Mouse (Mus musculus) hindbrain, embryonic 10.5 days (tissue): Measurements from ENCODE around the gene Heyl. TPM values are rescaled to one million over a fixed set of nuclear protein-coding genes. Genes with fewer than 3 reads are reported as not detected.

Source experiments
- DNase-seq: peaks from one replicate; pipeline ENCODE4 v3.0.0-alpha.2; 2017; ENCODE audit warnings: low spot score
- H3K27ac ChIP-seq: fragments of 300-500 bp; sonication (generic); 2 replicates; pipeline ENCODE4 v1.5.1; 2016; ENCODE audit warnings: mild to moderate bottlenecking, moderate library complexity
- H3K27me3 ChIP-seq: fragments of 300-500 bp; sonication (generic); 2 replicates; pipeline ENCODE4 v1.6.1; 2016; ENCODE audit warnings: mild to moderate bottlenecking; ENCODE audit not compliant: poor library complexity, insufficient read depth, severe bottlenecking
- H3K36me3 ChIP-seq: fragments of 300-500 bp; sonication (generic); 2 replicates; pipeline ENCODE4 v1.6.1; 2016; ENCODE audit warnings: mild to moderate bottlenecking, moderate library complexity
- H3K4me1 ChIP-seq: fragments of 300-500 bp; sonication (generic); replicated peaks from 2 replicates; pipeline ENCODE4 v1.6.1; 2016; ENCODE audit warnings: mild to moderate bottlenecking
- H3K4me3 ChIP-seq: fragments of 300-500 bp; sonication (generic); 2 replicates; pipeline ENCODE4 v1.5.1; 2016; ENCODE audit warnings: mild to moderate bottlenecking, moderate library complexity
- H3K9me3 ChIP-seq: fragments of 300-500 bp; sonication (generic); 2 replicates; pipeline ENCODE4 v1.6.1; 2016; ENCODE audit warnings: mild to moderate bottlenecking, moderate library complexity
- WGBS: fragments of 180-500 bp; shearing (Covaris S2); methylation state at CpG from one replicate; pipeline ENCODE4 v1.1.7; 2016; 5-methylcytosine and 5-hydroxymethylcytosine counted together
- polyA plus RNA-seq: library from polyadenylated mRNA; unstranded; fragments of >200 nt; fragmentation: Nextera tagmentation; extraction: Ambion mirVana; gene quantifications from 2 replicates; pipeline ENCODE4 v1.2.1, GENCODE M21; 2016

Heyl gene
- polyA plus RNA-seq, 1 experiment from 2014 or later: 11.5 TPM

DNA sequence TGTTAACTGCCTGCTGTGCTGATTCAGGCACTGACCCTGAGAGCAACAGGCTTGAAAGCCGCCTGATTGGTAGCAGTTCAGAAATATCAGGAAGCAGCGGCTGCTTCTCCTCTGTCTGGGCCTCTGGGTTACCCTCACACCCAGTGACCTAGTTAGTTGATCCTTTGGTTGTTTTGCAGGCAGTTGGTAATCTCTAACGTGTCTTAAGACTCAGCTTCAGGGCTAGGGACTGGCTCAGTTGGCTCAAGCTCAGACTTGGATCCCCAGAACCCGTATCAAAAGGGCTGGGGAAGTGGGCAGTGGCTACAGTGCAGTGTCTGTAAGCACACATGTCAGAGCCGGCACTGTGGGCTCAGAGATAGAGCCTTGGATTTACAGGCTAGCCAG, 62.8 kb downstream of the Heyl start:
- H3K27ac ChIP-seq: no peak overlapping the region
- no peaks in the 10 kb centered on the region for H3K27me3 ChIP-seq
- H3K9me3 ChIP-seq: no peaks in the 10 kb centered on the region
- 92% methylated on average over 5 of the region's 5 CpGs for WGBS
- DNase-seq: no peak
- peaks cover 100% of the 10 kb centered on the region for H3K36me3 ChIP-seq
- H3K4me1 ChIP-seq: no peaks in the 10 kb centered on the region
- H3K4me3 ChIP-seq: no peak overlapping the region

DNA sequence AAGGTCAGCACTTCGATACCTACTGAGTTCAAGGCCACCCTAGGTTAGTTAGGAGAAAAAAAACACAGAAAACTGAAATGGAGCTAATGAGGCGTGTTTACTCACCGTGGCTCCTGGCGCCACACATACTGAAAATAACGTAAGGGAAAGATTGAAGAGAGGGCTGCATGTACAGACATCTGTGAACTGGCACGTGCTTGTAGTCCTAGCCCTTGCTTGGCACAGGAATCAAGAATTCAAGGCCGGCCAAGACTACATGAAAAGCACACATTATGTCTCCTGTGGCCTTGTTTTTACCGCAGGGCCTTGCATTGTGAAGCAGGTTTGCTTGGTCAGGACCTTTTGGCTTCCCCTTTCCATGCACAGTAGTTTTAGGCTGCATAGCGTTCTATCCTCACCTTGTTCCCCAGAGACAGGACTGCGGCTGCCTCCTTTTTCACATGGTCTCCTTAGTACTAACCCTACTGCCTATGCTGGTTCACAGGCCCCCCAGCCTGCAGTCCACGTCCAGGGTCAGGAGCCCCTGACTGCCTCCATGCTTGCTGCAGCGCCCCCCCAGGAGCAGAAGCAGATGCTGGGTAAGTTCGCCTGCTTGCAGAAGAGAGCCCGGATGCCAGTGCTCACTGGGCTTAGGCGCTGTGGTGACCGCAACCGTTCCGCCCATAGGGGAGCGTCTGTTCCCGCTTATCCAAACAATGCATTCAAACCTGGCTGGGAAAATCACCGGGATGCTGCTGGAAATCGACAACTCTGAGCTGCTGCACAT, 64.0 kb downstream of the Heyl start:
- peaks cover 100% of the 10 kb centered on the region for H3K36me3 ChIP-seq
- no peaks in the 10 kb centered on the region for H3K9me3 ChIP-seq
- no peaks in the 10 kb centered on the region for H3K4me1 ChIP-seq
- no peaks in the 10 kb centered on the region for H3K27me3 ChIP-seq
- H3K4me3 ChIP-seq: no peak overlapping the region
- DNase-seq: no peak
- WGBS: 94% methylated on average over 22 of the region's 22 CpGs
- no peak overlapping the region for H3K27ac ChIP-seq

DNA sequence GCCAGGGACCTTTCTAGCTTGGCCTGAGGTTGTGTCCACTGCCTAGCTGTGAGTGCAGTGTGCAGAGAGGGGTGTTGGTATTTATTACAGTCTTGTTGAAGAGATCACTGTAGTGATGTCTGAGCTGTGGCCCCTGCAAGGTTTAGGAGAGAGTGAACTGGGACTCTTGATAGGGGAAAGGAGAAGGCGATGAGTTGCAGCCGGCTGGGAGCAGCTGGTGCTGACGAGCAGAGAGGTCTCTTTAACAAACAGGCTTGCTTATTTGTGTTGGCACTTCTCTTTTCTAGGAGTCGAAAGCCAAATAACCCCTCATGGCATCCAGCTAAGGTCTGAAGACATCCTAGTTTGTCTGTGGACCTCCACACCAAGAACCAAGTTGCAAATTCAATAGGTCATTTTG, 64.9 kb downstream of the Heyl start:
- Histone ChIP-seq H3K4me3 (no peak overlapping the region), H3K27me3 (no peaks in the 10 kb centered on the region), H3K9me3 (no peaks in the 10 kb centered on the region), H3K27ac (no peak overlapping the region), H3K4me1 (no peaks in the 10 kb centered on the region), H3K36me3 (peaks cover 100% of the 10 kb centered on the region)
- DNase-seq: no peak
- 88% methylated on average over 4 of the region's 4 CpGs for WGBS

DNA sequence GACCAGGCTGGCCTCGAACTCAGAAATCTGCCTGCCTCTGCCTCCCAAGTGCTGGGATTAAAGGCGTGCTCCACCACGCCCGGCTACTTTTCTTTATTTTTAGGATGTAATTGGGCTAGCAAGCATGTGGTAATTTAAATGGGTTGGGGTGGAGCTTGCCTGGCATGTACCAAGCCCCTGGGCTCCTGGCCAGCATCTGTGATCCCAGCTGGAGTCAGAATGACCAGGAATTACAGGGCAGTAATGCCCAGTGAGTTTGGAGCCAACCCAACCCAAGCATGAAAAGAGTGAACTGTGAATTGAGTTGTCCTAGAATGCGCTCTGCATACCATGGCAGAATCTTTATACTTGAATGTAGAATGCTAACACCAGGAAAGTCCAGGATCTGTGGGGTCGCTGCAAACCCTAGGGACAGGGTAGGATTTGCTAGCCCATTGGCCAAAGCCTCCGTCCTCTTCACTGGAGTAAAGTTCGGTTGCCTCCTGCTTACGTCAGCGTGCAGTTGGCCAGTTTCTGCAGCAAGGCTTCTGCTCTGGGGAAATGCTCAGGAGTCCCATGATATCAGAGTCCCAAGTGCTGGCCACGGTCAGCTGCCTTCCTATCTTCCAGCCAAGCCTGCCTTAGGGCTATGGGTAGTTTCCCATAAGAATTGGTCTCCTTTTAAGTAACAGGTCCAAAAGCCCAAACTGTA, 65.8 kb downstream of the Heyl start:
- DNase-seq: no peak
- Histone ChIP-seq H3K27me3 (no peaks in the 10 kb centered on the region), H3K27ac (no peak overlapping the region), H3K4me3 (no peak overlapping the region), H3K9me3 (no peaks in the 10 kb centered on the region), H3K4me1 (no peaks in the 10 kb centered on the region), H3K36me3 (peaks cover 100% of the 10 kb centered on the region)
- 96% methylated on average over 11 of the region's 11 CpGs for WGBS

Other genes starting within 250 kb of the Heyl start
- 74.1 and 82.3 TPM in 2 replicates for gene Mycl, start 237.9 kb upstream of the Heyl start, polyA plus RNA-seq
- gene Trit1, start 217.0 kb upstream of the Heyl start, polyA plus RNA-seq: 22.7 and 25.0 TPM in 2 replicates
- 0.25 and 0.60 TPM in 2 replicates for gene Bmp8b, start 128.4 kb upstream of the Heyl start, polyA plus RNA-seq
- not detected in 2 replicates for gene Oxct2b, start 117.3 kb upstream of the Heyl start, polyA plus RNA-seq
- gene Ppie, start 93.6 kb upstream of the Heyl start, polyA plus RNA-seq: 114 and 127 TPM in 2 replicates
- 0.41 and 0.52 TPM in 2 replicates for gene Hpcal4, start 50.3 kb upstream of the Heyl start, polyA plus RNA-seq
- not detected in 2 replicates for gene Nt5c1a, start 32.1 kb upstream of the Heyl start, polyA plus RNA-seq
- gene Pabpc4, start 28.8 kb downstream of the Heyl start, polyA plus RNA-seq: 36.2 and 51.2 TPM in 2 replicates
- gene Oxct2a, start 90.1 kb downstream of the Heyl start, polyA plus RNA-seq: not detected in 2 replicates
- gene Bmp8a, start 109.7 kb downstream of the Heyl start, polyA plus RNA-seq: 0.08 and 0.19 TPM in 2 replicates